Mouse (Mus musculus): ENCODE measurements at regions not wholly inside any gene's neighbourhood (a gene's known extent, or its start where the extent isn't known, plus 50 kb on each side); places are given as distances from the start of the nearest gene placed in this dataset.

GRCm38 (mm10) chrX:41319896-41320295, 80.8 kb upstream of the Gria3 start:
- no peak for TF ChIP-seq NELFE (IDR thresholded peaks at IDR 0.05; ENCODE audit: low read depth, low read length)
- no peak for TF ChIP-seq GATA1 (IDR thresholded peaks at IDR 0.05; ENCODE audit: low read depth, low read length)
- TF ChIP-seq CTCF (IDR thresholded peaks at IDR 0.05 in 2 of 3, conservative IDR thresholded peaks at IDR 0.05 in 1 of 3; ENCODE audit: control insufficient read depth in 1 of 3, insufficient read depth in 1 of 3, low read depth in 2 of 3, low read length in 3 of 3, poor library complexity in 1 of 3, severe bottlenecking in 1 of 3), result no peak
- no peak for TF ChIP-seq BHLHE40 (IDR thresholded peaks at IDR 0.05; ENCODE audit: borderline replicate concordance, low read depth, low read length)
- TF ChIP-seq ZNF384 (IDR thresholded peaks at IDR 0.05; ENCODE audit: low read depth, low read length), result no peak
- TF ChIP-seq TAL1 (IDR thresholded peaks at IDR 0.05; ENCODE audit: low read length), result no peak
- TF ChIP-seq MAZ (IDR thresholded peaks at IDR 0.05; ENCODE audit: low read depth, low read length), result no peak
- TF ChIP-seq POLR2A (IDR thresholded peaks at IDR 0.05; ENCODE audit: control insufficient read depth in 1 of 2, insufficient read depth in 1 of 2, low read depth in 1 of 2, low read length in 2 of 2, poor library complexity in 1 of 2), result no peak
- TF ChIP-seq ELF1 (IDR thresholded peaks at IDR 0.05; ENCODE audit: low read depth, low read length), result no peak
- TF ChIP-seq NRF1 (IDR thresholded peaks at IDR 0.05; ENCODE audit: insufficient read depth, low read depth, low read length, poor library complexity, severe bottlenecking), result no peak
- TF ChIP-seq HCFC1 (IDR thresholded peaks at IDR 0.05; ENCODE audit: low read depth, low read length), result no peak
- TF ChIP-seq GABPA (IDR thresholded peaks at IDR 0.05; ENCODE audit: low read depth, low read length), result no peak
- TF ChIP-seq TCF12 (IDR thresholded peaks at IDR 0.05; ENCODE audit: low read depth, low read length), result no peak

Measured in MEL (cell line).